Mouse (Mus musculus) lung, postnatal 0 days (tissue): ENCODE data around the gene Fpgs.

Experiments used
- CTCF ChIP-seq: IDR thresholded peaks from 2 replicates; pipeline ENCODE4 v1.5.1; 2016; ENCODE audit warnings: antibody characterized with exemption, mild to moderate bottlenecking
- EP300 ChIP-seq: IDR thresholded peaks from 2 replicates; pipeline ENCODE4 v1.6.1; 2016; ENCODE audit warnings: antibody characterized with exemption, mild to moderate bottlenecking, control low read depth

DNA sequence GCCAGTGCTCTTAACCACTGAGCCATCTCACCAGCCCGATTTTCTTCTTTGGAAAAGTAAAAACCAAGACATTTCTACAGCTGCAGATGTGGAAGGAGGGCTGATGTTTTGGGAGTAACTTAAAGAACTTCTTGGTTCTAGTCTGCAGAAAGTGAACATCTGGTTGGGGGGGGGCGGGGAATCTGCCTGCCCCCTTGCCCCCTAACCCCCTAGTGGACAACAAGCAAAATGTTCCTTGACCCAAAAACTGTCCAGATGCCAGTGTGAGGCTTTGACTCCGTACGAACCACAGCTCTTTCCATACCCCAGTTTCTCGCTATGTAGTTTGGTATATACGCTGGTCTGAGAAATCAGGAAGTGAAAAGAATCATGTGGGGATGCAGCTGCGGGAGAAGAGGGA lies 46.3 kb upstream of the Fpgs start:
- TF ChIP-seq EP300 (no peak), CTCF (peak; percentile 48)
